Mouse (Mus musculus): ENCODE measurements around the gene Tnfrsf11a. TPM values are rescaled to one million over a fixed set of nuclear protein-coding genes. Genes with fewer than 3 reads are reported as not detected.

Tnfrsf11a gene
- total RNA-seq, 2 experiments from 2014 or later, result 0.39 to 0.64 TPM

GRCm38 (mm10) chr1:105859740-105860139 is 79.2 kb downstream of the Tnfrsf11a start:
- TF ChIP-seq CTCF (IDR thresholded peaks at IDR 0.05), result no peak

GRCm38 (mm10) chr1:105876589-105876988 is 96.1 kb downstream of the Tnfrsf11a start:
- no peak for TF ChIP-seq CTCF (IDR thresholded peaks at IDR 0.05)
- no peak overlapping the region for H3K27ac ChIP-seq
- intact Hi-C loops (cut with DNase I), result no loop called here
- no peak for DNase-seq
- H3K4me3 ChIP-seq, result no peak overlapping the region

More at GRCm38 (mm10) chr1:105859740-105860139, 79.2 kb downstream of the Tnfrsf11a start:
- no peak for DNase-seq
- Histone ChIP-seq H3K4me3 (no peak overlapping the region), H3K27ac (no peak overlapping the region)
- intact Hi-C loops (cut with DNase I), result no loop called here

GRCm38 (mm10) chr1:105877808-105878207 is 97.3 kb downstream of the Tnfrsf11a start:
- Histone ChIP-seq H3K4me3 (no peak overlapping the region), H3K27ac (no peak overlapping the region)
- DNase-seq, result no peak
- no peak for TF ChIP-seq CTCF (IDR thresholded peaks at IDR 0.05)
- intact Hi-C loops (cut with DNase I), result no loop called here

- Histone ChIP-seq H3K27ac (no peak overlapping the region), H3K4me3 (no peak overlapping the region)
- no peak for DNase-seq
- TF ChIP-seq CTCF (IDR thresholded peaks at IDR 0.05), result no peak
- intact Hi-C loops (cut with DNase I), result no loop called here
Measured at GRCm38 (mm10) chr1:105878416-105878815, 97.9 kb downstream of the Tnfrsf11a start.

- DNase-seq, result no peak
- intact Hi-C loops (cut with DNase I), result no loop called here
- no peak overlapping the region; the same call in 1 of the 2 replicates for H3K4me3 ChIP-seq
- no peak overlapping the region for H3K27ac ChIP-seq
- peak; percentile 30; the same call in 1 of the 2 replicates for TF ChIP-seq CTCF (IDR thresholded peaks at IDR 0.05)
Measured at GRCm38 (mm10) chr1:105880555-105881304, 100.2 kb downstream of the Tnfrsf11a start.

- intact Hi-C loops (cut with DNase I), result no loop called here
- DNase-seq, result no peak
- no peak overlapping the region for H3K27ac ChIP-seq
- no peak overlapping the region for H3K4me3 ChIP-seq
- TF ChIP-seq CTCF (IDR thresholded peaks at IDR 0.05), result no peak
Measured at GRCm38 (mm10) chr1:105881466-105881865, 100.9 kb downstream of the Tnfrsf11a start.

GRCm38 (mm10) chr1:105883498-105883897 is 103.0 kb downstream of the Tnfrsf11a start:
- intact Hi-C loops (cut with DNase I), result no loop called here
- DNase-seq, result no peak
- H3K4me3 ChIP-seq, result no peak overlapping the region
- H3K27ac ChIP-seq, result no peak overlapping the region
- TF ChIP-seq CTCF (IDR thresholded peaks at IDR 0.05), result no peak

- no peak for TF ChIP-seq CTCF (IDR thresholded peaks at IDR 0.05)
- no peak for DNase-seq
- H3K4me3 ChIP-seq, result no peak overlapping the region
- no peak overlapping the region for H3K27ac ChIP-seq
- intact Hi-C loops (cut with DNase I), result no loop called here
Measured at GRCm38 (mm10) chr1:105885101-105885500, 104.6 kb downstream of the Tnfrsf11a start.

GRCm38 (mm10) chr1:105885575-105885974 is 105.1 kb downstream of the Tnfrsf11a start:
- no peak overlapping the region for H3K4me3 ChIP-seq
- DNase-seq, result no peak
- TF ChIP-seq CTCF (IDR thresholded peaks at IDR 0.05), result no peak
- intact Hi-C loops (cut with DNase I), result no loop called here
- H3K27ac ChIP-seq, result no peak overlapping the region

GRCm38 (mm10) chr1:105886358-105886757 is 105.8 kb downstream of the Tnfrsf11a start:
- Histone ChIP-seq H3K4me3 (no peak overlapping the region), H3K27ac (no peak overlapping the region)
- TF ChIP-seq CTCF (IDR thresholded peaks at IDR 0.05), result no peak
- intact Hi-C loops (cut with DNase I), result no loop called here
- no peak for DNase-seq

GRCm38 (mm10) chr1:105891032-105891725 is 110.7 kb downstream of the Tnfrsf11a start:
- DNase-seq, result peak; percentile 94
- H3K27ac ChIP-seq, result peak overlapping the region; percentile 80
- TF ChIP-seq CTCF (IDR thresholded peaks at IDR 0.05), result peak; percentile 94
- peak overlapping the region; percentile 29; the same call in 1 of the 2 replicates for H3K4me3 ChIP-seq
- intact Hi-C loops (cut with DNase I), result loop anchor here (1.0 to 5.0 kb wide), 4 partner anchors 56 to 506 kb away; partner anchors contain the start of gene Zcchc2

GRCm38 (mm10) chr1:105895019-105895418 is 114.5 kb downstream of the Tnfrsf11a start:
- TF ChIP-seq CTCF (IDR thresholded peaks at IDR 0.05), result no peak
- DNase-seq, result no peak
- no peak overlapping the region for H3K27ac ChIP-seq
- no peak overlapping the region for H3K4me3 ChIP-seq
- intact Hi-C loops (cut with DNase I), result no loop called here

Other genes with a start within 250 kb of the Tnfrsf11a start
- gene Pign, start 117.0 kb upstream of the Tnfrsf11a start, total RNA-seq (2021), result 10 to 100 TPM in 1 of 2 experiments, 1 to 10 TPM in 1; 6.8 to 11.2 TPM
- 10 to 100 TPM in 1 of 2 experiments, 1 to 10 TPM in 1; 9.6 to 11.3 TPM for gene Relch, start 116.9 kb upstream of the Tnfrsf11a start, total RNA-seq (2021)
- gene Zcchc2, start 209.7 kb downstream of the Tnfrsf11a start, total RNA-seq (2021), result 10 to 100 TPM in 1 of 2 experiments, 1 to 10 TPM in 1; 6.1 to 11.4 TPM

Data from gastrocnemius, adult 2 months (tissue).